Mouse (Mus musculus): ENCODE measurements around the gene Cldn11.

Cldn11 gene

DNA sequence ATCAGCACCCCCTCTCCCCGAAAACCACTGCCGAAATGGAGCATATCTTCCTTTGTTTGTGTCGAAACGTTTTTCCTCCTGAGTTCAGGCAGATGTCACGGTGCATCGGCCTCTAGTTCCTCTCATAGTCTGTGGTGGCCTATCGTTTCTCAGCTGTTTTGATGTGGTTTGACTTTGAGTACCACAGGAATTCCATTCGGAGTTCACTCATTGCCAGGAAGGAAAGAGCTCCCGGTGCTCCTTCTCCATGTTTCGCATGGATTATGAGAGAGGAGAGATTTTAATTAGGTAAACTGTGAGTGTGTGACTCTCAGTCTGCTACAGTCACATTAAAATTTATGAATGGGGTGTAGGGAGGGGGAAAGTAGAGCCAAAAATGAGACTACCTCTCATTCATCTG, 10.3 kb downstream of the Cldn11 start:
- no peak for DNase-seq (ENCODE audit: low spot score)

DNA sequence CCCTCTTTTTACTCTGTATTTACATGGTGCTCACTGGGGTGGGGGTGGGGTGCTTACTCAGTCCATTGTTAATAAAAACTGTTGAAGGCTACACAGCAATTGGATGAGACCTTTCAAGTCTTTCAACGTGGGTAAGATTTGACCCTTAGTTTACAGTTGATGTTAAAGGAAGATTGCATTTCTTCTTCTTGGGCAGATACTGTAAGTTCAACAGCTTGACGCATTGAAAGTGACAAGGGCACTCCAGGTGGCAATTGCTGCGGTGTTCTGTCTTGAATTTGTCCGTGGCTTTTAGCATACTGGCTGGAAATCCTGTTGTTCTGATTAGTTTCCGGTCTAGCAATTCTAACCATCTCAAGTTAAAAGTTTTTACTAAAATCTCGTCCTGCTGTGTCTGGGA, 11.6 kb downstream of the Cldn11 start:
- DNase-seq (ENCODE audit: low spot score), result no peak

DNA sequence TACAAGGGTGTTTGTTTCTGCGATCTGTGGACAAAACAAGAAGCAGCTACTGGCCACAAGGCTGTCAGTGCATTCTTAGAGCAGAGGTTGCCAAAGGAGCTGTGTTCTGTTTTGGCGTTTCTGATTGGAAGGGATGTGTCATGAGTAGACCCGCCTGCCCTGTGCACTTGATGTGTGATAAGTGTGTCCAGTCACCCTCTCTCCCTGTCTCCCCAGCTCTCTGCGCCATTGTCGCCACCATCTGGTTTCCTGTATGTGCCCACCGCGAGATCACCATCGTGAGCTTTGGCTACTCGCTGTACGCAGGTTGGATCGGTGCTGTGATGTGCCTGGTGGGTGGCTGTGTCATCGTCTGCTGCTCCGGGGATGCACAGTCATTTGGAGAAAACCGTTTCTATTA, 13.1 kb downstream of the Cldn11 start:
- no peak for DNase-seq (ENCODE audit: low spot score)

DNA sequence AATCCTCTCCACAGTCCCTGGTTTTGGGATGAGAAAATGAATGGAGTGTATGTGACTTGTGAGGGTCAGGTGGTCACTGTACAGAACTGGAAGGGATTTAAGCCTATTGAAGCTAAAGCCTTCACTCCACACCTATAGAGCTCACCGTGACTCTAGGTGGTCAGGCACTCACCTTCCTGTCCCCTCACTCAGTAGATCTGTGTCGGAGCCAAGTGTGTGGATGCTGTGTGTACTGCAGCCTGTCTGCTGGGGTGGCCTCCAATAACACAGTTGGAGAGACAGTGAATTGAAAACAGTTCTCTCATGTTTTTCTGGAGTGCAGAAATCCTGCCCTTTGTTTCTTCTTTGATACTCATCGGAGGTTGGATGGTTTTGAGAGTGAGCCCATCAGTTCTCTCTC, 16.1 kb downstream of the Cldn11 start:
- DNase-seq (ENCODE audit: low spot score), result no peak

DNA sequence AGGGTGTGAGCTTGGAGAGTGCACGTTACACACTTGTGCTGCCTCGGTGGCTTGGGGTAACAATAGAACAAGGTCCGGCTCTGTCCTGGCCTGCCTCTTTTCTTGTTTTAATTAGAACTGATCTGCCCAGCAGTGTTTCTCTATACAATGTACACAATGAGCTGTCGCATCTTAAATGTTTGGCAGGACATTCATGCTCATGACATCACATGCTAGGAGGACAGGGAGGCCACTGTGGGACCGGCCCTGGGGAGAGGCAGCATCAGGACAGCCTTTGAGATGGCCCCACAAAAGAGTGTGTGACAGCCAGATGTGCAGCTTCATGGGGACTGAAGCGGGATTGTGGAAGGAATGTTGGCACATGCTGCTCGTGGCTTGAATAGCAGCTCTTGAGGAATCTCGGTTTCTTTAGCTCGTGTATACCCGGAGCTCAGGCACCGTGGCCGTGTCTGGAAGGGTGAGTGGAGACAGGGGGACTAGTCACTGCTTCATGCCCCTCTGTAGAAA, 16.7 kb downstream of the Cldn11 start:
- no peak for DNase-seq (ENCODE audit: low spot score)

DNA sequence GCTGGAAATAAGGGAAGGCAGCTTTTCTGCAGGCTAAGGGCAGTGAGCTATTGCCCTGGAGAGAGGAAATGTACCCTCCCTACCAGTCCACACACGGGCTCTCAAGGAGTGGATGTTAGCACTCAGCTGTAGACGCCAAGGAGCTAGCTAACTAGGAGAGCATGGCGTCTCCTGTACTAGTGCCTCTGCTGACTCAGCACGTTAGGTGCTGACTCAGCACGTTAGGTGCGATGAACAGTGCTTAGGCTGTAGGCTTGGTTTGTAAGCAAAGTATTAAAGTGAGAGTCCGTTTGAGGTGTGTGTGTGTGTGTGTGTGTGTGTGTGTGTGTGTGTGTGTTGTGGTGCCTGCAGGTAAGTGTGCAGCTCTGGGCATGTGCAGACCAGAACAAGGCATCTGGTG, 40.6 kb downstream of the Cldn11 start:
- no peak for DNase-seq (ENCODE audit: low spot score)

DNA sequence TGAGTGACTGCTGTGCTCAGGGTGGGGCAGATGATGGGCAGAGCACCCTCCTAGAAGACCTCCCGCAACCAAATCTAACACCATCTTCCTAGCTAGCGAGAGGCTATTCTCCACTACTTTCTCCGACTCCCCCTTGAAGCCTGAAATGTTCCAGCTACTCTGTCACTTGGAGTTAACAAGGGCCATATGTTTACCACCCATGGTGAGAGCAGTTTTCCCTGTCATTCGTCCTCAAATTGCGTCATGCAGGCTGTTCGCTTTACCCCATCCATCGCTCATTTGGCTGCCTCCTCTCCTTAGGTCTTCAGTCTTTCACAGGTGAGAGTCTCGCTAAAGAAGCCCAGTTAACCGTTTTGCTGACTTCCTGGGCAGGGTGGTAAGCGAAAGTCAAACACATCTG, 41.7 kb downstream of the Cldn11 start:
- DNase-seq (ENCODE audit: low spot score), result no peak

DNA sequence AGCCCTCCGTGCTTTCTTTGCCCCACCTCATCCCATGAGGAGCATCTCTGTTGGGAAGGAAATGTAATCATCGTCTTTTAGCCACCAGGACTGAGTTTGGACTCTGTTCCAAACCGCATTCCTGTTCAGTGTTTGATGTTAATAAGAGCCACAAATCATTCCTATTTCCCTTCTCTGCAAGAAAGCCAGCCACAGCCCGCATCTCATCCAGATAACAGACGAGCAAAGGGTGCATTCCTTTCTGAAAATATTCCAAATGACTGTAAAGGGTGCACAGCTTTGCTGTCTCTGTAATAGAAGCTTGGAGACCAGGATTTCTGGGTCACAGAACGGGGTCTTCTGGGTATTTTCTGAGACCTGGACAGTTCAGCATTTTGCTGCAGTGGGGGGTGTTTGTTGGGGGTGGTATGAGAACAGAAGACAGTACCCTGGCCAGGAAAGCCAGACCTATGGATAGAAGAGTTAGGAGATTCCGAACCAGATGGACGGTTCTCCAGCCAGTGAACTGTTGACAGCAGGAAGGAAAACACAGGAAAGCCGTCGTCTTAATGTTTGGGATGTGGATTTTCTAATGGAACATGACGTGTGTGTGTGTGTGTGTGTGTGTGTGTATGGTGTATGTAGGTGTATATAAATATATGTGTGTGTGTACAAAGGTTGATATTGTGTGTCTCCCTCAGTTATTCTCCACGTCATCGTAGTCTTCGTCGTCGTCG, 49.6 kb downstream of the Cldn11 start:
- no peak for DNase-seq (ENCODE audit: low spot score)

DNA sequence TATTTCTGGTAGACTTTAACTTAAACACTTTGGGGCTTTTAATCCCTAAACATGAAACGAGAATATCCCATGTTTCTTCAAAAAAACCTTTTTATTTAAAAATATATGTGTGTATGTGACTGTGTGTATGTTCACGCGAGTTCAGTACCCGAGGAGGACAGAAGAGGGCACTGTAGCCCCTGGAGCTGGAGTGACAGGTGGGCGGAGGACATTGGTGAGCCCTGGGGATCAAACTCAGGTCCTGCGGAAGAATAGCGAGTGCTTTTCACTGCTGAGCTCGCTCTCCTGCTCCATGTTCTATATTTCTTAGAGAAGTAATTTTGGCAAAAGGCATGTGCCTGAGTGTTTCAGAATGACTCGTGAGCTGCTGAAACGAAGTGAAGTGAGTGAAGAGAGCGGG, 54.2 kb downstream of the Cldn11 start:
- no peak for DNase-seq (ENCODE audit: low spot score)

DNA sequence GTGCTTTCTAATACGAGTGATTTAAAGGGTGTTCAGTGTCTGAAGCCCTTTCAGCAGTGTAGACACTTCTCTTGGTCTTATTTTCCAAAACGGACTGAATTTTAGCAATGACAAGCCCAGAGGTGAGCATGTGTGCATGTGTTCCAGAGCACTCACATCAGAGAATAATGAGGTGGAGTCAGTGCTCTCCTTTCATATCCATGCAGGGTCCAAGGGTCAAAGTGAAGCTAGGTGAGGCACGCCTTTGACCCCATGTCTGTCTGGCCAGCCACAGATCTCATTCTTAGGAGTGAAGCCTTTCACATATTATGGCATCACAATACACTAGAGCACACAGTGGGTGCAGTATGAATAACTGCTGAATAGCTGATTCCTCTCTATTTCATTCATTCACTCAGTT, 55.4 kb downstream of the Cldn11 start:
- DNase-seq (ENCODE audit: low spot score), result no peak

DNA sequence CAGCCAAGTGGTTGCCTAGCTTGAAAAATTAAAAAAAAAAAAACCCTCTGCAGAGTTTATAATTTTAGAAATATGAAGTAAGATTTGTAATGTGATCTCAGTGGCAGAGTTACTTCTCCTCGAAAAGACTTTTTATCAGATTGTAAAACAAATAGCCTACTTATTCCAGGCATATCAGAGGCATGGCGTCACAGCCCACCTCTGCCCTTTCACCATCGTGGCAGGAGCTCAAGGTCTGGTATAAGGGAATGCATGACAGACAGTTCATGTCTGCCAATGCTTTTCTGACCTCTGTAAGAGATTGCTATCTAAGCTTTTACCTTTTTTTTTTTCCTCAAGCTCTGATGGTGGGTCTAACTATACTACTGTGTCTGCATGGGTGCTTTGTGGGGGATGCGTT, 58.3 kb downstream of the Cldn11 start:
- no peak for DNase-seq (ENCODE audit: low spot score)

DNA sequence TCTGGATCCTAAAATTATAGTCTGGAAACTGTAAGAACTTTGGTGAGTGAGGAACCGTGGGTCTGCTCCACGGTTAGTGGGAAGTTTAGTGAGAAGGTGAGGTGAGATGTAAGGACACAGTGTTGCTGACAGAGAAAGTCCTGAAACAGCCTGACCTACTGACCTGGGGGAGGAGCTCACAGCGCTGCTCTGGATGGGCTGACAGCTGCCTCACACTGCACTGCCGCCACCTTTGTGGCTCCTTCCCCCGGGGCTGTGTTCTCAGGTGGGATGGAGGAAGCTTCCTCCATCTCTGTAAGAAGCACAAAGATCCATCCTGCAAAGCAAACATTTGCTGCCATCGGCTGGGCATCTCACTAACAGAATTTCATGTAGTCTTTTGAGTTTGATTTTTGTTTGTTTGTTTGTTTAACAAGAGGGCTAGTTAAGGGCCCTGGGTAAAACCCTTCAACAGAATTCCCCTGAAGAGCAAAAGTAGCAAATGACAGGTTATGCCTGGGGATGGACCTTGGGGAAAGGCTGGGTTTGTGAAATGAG, 58.8 kb downstream of the Cldn11 start:
- no peak for DNase-seq (ENCODE audit: low spot score)

DNA sequence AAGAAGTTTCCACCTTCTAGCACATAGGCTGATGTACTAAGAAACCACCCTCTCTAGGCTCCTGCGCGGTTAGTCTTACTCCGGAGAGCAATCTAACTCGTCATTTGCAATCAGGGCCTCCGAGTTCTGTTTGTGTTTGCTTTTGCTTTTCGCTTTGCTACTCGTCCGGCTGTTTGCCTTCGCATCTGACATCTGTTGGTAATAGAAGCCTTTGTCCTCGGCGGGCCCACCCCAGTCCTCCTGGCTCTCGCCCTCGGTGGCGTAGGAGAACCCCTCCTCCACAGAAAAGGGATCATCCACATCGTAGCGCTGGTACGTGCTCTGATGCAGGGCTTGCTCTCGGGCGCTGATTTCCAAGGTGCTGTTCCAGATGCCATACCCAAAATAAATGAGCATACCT, 59.3 kb downstream of the Cldn11 start:
- DNase-seq (ENCODE audit: low spot score), result no peak

DNA sequence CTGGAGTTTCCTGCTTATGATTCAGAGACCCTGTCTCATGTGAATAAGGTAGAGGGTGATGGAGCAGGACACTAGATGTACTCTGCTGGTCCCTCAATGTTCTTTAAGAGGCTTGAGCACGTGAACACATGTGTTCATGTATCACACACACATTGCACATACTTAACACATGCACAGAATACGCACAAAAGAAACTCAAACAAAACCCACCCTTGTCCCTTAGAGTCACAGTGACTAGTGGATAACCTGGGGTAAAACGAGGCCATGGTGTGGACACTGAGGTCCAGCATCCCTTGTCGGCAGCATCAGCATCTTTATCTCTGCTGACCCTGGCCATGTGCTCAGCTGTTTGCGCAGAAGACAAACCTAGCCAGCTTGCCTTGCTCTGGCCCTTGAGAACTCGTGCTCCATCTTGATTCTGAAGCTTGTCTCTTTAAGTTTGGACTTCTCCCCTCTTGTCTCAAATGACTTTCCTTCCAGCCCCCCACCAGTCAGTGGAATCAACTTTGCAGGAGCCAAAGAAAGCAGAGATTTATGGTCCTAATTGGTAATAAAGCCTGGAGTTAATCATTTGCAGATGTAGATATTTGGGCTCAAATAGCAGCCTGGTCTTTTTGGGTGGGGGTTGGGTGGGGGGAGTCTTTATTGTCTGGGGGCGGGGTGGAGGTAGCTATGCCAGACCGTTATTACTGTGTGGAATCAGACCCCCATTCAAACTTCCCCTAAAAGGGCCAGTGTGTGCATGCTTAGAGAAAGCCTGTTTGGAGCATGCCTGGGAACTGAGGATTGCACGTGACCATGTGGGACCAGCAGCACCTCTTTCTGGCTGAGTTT, 62.7 kb downstream of the Cldn11 start:
- DNase-seq (ENCODE audit: low spot score), result no peak

DNA sequence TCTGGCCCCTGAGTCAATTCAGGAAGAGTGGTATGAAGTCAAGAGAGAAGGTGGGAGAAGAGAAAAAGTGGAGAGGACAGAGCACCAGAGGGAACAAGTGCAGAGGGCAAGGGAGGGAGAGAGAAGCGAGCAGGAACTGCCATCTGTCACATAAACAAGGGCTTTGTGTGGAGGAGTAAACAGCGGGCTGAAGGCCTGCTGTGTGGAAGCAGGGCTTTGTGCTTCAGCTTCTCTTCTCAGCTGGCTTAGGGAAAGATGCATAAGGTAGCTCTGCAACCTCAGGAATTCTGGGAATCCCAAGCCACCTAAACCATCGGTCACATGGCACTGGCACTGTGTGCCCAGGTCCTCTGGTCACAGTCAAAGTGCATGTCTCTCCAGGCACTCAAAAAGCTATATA, 64.1 kb downstream of the Cldn11 start:
- DNase-seq (ENCODE audit: low spot score), result no peak

Measured in ovary, postnatal 36 days (tissue).